Mouse (Mus musculus) small intestine, adult 2 months (tissue): Measurements from ENCODE around the gene Fgf12.

ENCODE experiments used
- CTCF ChIP-seq: fragments of 200-500 bp; IDR thresholded peaks from 2 replicates; pipeline ENCODE4 v1.5.1; 2012; ENCODE audit warnings: low read depth, mild to moderate bottlenecking, control low read depth, inconsistent platforms, low read length, moderate library complexity, mixed read lengths; ENCODE audit not compliant: insufficient replicate concordance, insufficient read length; ENCODE audit errors: extremely low read depth
- POLR2A ChIP-seq: fragments of 200-500 bp; IDR thresholded peaks from 2 replicates; pipeline ENCODE4 v1.6.1; 2012; ENCODE audit warnings: low read depth, mild to moderate bottlenecking, control low read depth, inconsistent platforms, low read length, moderate library complexity

- no peak for TF ChIP-seq CTCF
- TF ChIP-seq POLR2A: no peak
Measured at GRCm38 (mm10) chr16:28631721-28632120, 121.1 kb downstream of the Fgf12 start.
